Mouse (Mus musculus) urinary bladder, postnatal 14 days (tissue): ENCODE measurements around the gene Gm29776.

Experiments
- DNase-seq: peaks from one replicate; pipeline ENCODE4 v3.0.0; 2021; ENCODE audit warnings: low spot score

Gm29776 gene

GRCm38 (mm10) chr14:54698733-54699132 lies at the start of gene Gm29776:
Gm29776 (minus strand) TSS chr14:54698833.
- DNase-seq = no peak

DNA sequence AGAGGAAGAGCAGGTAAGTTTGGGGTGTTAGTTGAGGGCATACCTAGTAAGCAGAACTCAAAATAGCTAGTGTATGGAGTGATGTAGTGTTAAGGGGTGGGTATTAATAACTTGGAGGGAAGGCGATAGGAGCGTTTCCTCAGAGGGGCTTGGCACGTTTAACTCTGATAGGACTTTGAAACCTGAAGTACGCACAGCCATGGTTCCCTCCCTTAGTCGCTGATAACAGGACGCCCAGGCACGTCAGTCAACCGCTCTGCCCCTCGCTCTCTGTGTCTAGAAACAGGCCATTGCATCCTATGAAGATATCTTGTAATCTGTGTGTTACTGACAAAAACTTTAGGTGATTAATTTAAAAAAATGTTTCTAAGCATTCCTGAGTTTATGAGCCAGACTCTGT lies 47.4 kb upstream of the Gm29776 start:
- no peak for DNase-seq

GRCm38 (mm10) chr14:54744473-54744872 lies 45.8 kb upstream of the Gm29776 start:
- no peak for DNase-seq

DNA sequence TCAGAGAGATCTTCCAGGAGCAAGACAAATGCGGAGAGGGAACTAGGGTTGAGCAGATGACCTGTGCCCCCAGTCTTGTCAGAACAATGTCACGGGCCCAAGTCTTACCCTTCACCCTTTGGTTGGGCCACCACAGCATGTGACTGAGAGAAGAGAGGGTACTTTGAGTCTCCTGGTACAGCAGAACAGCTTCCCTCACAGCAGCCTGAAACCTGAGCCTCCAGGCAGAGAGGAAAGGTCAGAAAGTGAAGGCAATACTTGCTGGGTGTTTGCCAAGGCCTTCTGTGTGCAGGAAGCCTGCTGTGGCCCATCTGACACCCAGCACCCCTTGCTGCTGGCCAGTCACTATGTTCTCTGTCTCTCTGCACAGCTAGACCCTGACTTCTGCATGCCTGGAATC lies 43.7 kb upstream of the Gm29776 start:
- peak; percentile 21 for DNase-seq

DNA sequence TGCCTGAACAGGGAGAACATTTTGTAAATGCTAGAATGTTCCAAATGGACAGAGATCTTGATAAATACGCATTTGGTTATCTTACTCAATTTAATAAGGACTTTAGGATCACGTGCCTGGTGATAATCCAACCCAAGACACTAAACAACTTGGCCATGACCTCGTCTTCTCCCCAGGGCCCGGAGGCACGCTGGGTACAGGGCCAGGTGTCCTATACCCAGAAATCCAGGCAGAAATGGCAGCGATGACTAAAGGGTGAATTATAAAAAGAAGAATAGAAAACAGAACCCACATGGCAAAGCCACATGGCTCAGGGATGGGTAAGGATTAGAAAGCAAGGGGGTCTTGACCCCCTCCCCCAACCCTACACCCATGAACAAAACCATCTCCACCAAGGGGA lies 43.1 kb upstream of the Gm29776 start:
- DNase-seq = no peak

DNA sequence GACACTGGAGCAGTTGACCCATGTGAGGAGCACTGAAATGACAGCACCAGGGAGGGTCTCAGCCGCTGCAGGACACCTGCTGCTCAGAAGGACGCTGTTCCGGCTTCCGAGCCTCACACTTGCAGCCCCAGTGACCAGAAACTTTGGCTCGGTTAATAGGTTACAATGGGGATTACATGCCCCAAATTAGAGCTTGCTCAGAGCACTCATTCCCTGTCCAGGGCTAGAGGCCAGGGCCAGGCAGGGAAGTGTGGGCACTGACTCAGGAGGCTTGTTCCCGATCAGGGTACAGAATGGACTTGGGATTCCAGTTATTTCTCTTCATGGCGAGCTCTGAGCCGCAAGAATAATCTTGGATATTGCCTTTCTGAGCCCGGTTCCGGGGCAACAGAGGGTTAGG lies 39.0 kb upstream of the Gm29776 start:
- DNase-seq = no peak

DNA sequence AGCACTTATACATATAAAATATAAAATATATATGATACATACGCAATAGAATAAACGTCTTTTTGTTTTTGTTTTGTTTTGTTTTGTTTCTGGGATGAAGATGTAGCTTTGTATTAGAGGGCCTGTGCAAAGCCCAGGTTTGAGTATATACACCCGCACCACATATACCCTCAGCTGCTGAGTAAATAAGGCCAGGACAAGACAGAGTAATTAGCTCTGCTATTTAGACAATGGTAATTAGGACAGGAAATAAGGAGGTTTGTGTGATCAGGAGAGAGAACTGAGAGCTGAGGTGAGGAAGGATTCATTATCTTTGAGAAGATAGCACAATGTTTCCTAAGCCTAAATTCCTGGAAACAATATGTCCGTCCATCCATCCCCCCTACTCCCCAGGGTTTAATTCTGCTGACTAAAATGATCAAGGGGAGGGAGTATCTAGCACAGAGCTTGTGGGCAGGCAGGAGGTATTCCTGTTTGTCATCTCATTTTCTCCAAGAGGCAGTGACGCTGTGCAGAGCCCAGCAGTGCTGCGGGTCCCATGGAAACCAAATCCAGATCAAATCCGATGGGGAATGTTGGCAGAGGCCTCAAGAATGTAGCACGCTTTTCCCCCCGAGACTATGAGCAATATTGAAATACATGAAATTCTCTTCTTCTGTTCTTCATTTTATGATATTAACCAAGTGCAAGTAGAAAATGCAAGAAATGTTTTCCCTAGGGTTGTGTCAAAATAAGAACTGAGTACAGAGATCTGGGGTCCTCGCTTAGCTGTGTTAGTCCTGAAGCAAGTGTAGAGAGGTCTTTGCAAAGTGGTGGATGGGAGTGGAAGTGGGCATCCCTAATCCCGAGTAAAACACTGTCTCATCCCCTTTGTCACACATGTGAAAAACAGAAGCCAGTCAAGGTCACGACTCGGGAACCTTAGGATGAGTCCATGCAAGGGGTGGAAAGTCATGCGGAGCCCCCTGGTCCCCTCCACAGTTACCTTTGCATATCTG lies 38.2 kb upstream of the Gm29776 start:
- no peak for DNase-seq

DNA sequence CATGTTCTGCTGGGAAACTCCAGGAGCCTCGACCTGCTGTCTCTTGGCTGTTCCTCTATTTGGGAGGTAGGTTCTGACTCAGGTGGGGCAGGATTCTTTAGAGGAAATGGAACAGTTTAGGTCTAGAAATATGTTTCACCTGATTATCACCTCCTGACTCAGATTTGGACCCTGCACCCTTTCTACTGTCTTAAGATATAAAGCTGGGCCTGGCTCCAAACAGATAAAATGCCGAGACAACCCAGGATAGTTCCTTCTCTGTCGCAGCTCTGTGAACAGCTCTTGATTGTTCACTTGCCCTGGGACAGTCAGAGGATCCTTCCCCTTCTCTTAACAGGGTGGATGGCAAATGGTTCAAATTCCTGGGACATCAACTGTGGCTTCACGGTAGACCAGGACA lies 36.6 kb upstream of the Gm29776 start:
- DNase-seq = no peak

DNA sequence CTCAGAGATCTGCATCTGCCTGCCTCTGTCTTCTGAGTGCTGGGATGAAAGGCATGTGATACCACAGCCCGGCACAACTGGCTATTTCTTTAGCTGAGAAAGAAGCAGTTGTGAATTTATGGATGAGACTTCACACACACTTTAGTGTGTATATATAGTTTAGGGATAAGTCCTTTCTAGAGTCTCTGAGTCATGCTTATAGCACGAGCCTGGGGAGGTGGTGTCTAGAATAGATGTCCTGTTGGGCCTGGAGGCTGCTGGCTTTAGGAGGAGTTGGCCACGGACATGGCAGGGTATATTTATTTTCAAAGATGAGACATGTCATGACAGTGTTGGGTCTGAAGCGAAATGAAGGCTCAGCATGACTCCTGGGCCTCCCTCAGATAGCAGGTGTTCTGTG lies 35.4 kb upstream of the Gm29776 start:
- DNase-seq = no peak

GRCm38 (mm10) chr14:54732206-54732605 lies 33.6 kb upstream of the Gm29776 start:
- DNase-seq = no peak

GRCm38 (mm10) chr14:54730305-54730704 lies 31.7 kb upstream of the Gm29776 start:
- DNase-seq = no peak

DNA sequence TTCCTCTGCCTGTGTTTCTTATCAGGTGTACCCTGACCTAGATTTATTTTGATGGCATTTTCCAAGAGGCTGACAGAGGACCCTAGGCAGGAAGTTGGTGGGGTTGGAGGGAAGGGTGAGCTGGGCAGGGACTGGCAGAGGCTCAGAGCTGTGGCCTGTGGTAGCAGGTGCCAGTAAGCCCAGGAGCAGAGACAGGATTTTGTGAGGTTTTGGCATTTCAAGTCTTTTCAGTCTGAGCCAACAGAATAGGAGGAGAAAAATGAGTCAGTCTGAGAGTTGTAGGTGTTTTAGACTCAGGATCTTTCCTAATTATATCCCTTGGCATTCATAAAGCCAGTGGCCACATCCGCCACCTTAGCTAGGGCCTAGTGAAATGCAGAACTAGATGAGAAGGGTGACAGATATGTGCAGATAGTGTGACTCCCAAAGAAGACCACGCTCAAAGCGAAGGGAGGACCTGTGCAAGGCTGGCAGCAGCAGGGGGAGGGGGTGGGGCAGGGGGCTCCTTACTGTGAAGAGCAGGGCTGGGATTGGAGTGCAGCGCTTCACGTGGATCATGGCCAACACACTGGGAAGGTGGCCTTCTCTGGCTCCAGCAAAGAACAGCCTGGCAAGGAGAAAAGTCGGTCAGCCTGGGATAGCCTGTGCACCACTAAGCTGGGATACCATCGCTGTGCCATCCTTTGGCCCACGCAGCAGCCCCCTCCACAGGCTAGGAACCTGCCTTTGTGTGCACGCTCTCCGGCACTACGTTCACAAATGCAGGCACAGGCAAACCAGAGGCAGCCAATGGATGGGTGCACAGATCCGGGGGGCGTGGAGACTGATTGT lies 30.4 kb upstream of the Gm29776 start:
- DNase-seq = no peak

GRCm38 (mm10) chr14:54727565-54727964 lies 28.9 kb upstream of the Gm29776 start:
- DNase-seq = no peak

DNA sequence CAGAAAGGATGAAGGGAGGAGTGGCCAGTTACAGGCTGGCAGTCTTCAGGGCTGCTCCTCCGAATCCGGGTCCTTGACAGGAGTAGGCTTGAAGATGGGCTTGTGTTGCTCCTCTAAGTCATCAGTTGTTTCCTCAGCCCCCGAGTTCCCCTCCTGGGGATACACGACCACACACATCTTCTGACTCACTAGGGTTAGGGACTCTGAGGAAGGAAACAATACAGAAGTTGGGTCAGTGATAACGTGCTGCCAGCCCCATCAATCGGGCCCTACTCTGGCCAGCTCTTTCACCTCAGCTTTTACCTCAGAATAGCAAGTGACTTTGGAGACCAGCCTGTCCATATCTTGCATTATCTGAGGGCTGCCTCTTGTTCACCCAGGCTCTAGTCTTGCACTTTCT lies 25.4 kb upstream of the Gm29776 start:
- no peak for DNase-seq

- no peak for DNase-seq
Observed at GRCm38 (mm10) chr14:54721711-54722110, 23.1 kb upstream of the Gm29776 start.

DNA sequence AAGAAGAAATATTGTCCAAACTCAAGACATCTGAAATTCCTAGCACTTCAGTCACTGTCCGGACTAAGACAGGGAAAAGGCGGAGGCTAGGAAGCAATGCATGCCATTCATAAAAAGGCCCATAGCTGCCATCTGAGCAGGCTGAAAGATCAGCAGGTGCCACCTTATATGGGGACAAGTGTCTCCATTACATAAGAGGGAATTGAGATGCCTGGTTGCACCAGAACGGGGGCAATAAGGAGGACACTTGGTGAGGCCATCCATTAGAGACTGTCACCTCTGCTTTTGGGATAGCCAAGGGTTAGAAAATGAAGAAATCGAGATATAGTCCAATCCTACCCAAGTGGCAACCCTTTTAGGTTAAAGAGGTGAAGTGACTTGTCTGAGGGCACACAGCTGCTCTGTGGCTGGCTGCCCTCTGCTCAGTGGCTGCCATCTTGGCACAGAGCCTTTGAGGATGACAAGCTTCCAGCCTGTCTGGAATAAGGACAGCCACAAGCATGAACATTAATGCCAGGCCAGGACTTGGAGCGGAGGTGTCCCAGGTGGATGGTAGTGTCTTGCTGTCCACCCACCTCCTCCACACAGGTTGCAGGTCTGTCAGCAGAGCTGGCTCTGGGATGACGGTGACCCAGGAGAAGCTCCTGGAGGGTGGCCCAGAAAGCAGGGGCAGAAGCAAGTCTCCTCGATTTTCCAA lies 22.2 kb upstream of the Gm29776 start:
- no peak for DNase-seq

DNA sequence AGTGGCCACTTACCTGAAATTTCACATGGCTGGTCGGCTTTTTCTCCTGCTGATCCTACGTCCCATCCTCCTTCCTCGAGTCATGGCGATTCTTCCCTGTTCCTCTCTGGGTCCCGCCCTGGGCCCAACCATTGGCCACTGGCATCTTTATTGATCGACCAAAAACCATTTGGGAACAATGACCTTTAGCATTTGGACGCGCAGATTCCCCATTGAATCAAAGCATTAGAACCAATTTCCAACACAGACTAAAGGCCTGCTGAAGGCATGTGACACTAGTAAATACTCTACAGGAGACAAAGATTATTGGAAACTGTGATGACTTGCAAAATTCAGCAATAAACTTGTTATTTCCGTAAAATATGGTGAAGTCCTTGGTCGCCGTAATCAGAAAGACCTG lies 21.4 kb upstream of the Gm29776 start:
- no peak for DNase-seq

DNA sequence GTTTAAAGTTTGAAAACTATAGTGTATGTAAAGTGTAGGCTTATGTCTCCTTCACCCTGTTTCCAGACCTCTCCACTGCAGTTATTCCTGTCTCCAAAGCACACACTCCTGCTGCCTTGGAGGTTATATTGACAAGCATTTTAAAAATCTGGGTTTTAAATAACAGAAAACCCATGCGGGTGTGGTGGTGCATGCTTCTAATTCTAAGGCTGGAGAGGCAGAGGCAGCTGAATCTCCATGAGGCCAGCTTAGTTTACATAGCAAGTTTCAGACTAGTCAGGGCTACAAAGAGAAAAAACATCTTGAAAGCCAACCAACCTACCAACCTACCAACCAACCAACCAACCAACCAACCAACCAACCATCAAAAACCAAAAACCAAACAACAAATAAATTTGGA lies 16.8 kb upstream of the Gm29776 start:
- DNase-seq = no peak

GRCm38 (mm10) chr14:54714617-54715081 lies 16.0 kb upstream of the Gm29776 start:
- no peak for DNase-seq

GRCm38 (mm10) chr14:54714121-54714520 lies 15.5 kb upstream of the Gm29776 start:
- DNase-seq = peak; percentile 65

DNA sequence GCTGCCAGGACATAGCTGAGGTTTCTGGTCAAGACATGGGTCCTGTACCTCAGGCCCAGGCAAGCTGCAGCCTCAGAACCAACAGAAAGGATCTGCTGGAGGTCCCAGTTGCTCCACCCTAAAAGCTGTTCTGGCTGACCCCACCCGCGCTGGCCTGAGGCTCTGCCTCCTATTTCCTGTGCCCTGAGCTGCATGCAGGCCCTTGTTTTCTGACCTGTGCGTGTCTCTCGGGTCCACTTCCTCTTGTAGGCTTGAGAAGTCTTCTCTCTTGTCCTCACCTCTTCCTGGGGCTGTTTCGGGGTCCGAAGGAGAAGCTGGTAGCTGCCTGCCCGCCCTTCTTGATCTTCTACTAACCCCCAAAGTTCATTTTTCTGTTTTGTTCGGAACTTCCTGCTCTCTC lies 14.2 kb upstream of the Gm29776 start:
- DNase-seq = no peak

- DNase-seq = no peak
Observed at GRCm38 (mm10) chr14:54712074-54712473, 13.4 kb upstream of the Gm29776 start, which contains the start of gene Cebpe. Cebpe (minus strand) TSS chr14:54712174.
